Mouse (Mus musculus): ENCODE measurements around the gene Zfhx3. TPM values are rescaled to one million over a fixed set of nuclear protein-coding genes. Genes with fewer than 3 reads are reported as not detected.

Zfhx3 gene
- polyA plus RNA-seq, 1 experiment from 2014 or later: 8.2 TPM

DNA sequence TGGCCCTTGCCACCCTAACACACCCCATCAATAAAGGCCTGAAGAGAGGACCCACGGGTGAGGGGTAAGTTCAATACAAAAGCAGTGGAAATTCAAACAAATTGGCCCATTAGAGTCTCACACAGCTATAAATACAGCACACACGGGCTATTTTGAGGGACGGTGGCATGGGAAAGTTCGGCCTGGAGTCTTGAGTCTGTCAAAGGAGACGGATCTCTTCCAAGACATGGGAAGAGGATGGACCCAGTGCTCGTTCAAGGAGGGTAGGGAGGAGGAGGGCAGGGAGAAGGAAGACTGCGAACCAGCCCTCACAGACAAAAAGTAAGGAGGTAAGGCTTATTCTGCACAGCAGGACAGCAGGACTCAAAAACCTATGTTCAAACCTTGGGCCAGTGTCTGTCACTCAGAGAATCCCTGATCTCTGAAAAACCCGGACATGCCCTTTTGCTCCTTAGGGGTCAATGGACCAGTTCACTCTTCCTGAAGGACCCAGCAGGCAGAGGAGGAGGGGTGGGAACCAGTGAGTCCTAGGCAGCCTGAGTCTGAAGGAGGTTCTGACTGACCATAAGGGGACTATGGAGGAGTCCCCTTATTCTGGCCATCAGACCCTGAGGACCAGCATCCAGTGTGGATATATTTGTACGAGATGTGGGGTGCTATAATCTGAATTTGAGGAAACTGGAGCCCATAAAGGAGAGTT lies 652.1 kb downstream of the Zfhx3 start:
- H3K4me3 ChIP-seq (ENCODE audit: low read depth, low read length): no peak overlapping the region
- peak; percentile 24; the same call in 1 of the 2 replicates for ATAC-seq
- H3K27ac ChIP-seq (ENCODE audit: low read length): peak overlapping the region; percentile 69; the same call in 1 of the 2 replicates
- no peak for DNase-seq (ENCODE audit: low spot score)
- H3K9ac ChIP-seq (replicated peaks; ENCODE audit: low read depth): no peak overlapping the region
- H3K27me3 ChIP-seq (replicated peaks; ENCODE audit: insufficient read depth, low read length): no peaks in the 10 kb centered on the region
- TF ChIP-seq EP300 (IDR thresholded peaks at IDR 0.05) (no peak), CTCF (IDR thresholded peaks at IDR 0.05) (no peak)
- no peaks in the 10 kb centered on the region for H3K36me3 ChIP-seq (ENCODE audit: insufficient read depth, low read length)
- no peaks in the 10 kb centered on the region for H3K9me3 ChIP-seq (ENCODE audit: low read length)
- H3K4me2 ChIP-seq (replicated peaks; ENCODE audit: low read depth, low read length): no peak overlapping the region
- peaks cover 3% of the 10 kb centered on the region; the same call in 1 of the 2 replicates for H3K4me1 ChIP-seq (ENCODE audit: insufficient read depth, low read depth, low read length)
- 57% methylated on average over 9 of the region's 9 CpGs for WGBS

DNA sequence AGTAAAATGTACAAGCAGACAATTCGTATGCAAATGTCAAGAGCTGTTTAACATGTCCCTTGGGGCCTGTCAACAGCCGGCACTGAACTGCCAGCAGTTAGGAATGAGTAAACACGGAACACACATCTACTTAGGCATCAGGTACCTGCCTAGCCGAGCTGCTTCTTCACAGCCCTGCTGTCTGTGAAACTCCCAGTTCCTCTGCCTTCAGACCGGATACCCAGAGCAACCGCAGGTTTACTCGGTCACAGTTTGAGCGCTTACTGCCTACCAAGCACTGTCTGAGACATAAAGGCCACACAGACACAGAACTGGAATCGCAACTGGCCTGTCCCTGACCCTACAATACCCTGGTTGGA lies 652.6 kb downstream of the Zfhx3 start:
- no peaks in the 10 kb centered on the region for H3K27me3 ChIP-seq (replicated peaks; ENCODE audit: insufficient read depth, low read length)
- H3K27ac ChIP-seq (ENCODE audit: low read length): peak overlapping the region; percentile 69; the same call in 1 of the 2 replicates
- TF ChIP-seq CTCF (IDR thresholded peaks at IDR 0.05) (no peak), EP300 (IDR thresholded peaks at IDR 0.05) (no peak)
- peaks cover 3% of the 10 kb centered on the region; the same call in 1 of the 2 replicates for H3K4me1 ChIP-seq (ENCODE audit: insufficient read depth, low read depth, low read length)
- no peak overlapping the region for H3K4me3 ChIP-seq (ENCODE audit: low read depth, low read length)
- H3K36me3 ChIP-seq (ENCODE audit: insufficient read depth, low read length): no peaks in the 10 kb centered on the region
- H3K9ac ChIP-seq (replicated peaks; ENCODE audit: low read depth): no peak overlapping the region
- H3K9me3 ChIP-seq (ENCODE audit: low read length): no peaks in the 10 kb centered on the region
- WGBS: 57% methylated on average over 9 of the region's 9 CpGs
- ATAC-seq: no peak
- no peak for DNase-seq (ENCODE audit: low spot score)
- no peak overlapping the region for H3K4me2 ChIP-seq (replicated peaks; ENCODE audit: low read depth, low read length)

DNA sequence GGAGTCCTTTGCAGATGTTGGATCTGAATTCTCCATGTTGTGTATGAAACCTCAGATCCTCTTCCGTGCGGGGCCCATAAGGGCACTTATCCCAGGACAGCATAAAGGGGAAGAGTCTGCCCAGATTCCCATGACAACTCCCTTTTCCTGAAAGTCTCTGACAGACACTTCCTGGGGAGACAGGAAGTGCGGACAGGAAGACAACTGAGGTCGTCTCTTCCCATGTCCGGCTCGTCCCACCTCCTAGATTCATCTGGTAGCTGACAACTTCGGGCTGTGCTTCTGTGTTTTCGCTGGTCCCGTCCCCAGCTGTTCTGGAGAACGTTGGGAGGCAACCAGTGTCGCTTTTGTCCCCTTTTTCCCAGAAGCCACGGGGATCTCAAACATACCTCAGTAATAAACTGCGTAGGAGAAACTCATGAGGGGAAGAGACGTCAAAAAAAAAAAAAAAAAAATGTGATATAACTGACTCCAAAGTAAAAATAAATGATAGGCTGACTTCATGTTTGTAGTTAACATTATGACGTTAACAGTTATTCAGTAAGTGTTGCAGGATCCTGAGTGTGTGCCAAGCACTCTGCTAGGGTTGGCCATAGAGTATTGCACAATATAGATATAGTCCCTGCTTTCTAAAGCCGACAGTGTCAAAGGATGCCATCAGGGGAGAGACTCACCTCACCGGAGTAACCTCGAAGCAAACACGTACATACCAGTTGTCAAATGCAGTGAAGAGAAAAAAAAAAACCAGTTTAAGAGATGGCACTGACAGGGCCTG lies 653.5 kb downstream of the Zfhx3 start:
- no peak for TF ChIP-seq CTCF (IDR thresholded peaks at IDR 0.05)
- TF ChIP-seq EP300 (IDR thresholded peaks at IDR 0.05): peak; percentile 88
- DNase-seq (ENCODE audit: low spot score): peak; percentile 81
- ATAC-seq: peak; percentile 74
- Histone ChIP-seq H3K9me3 (ENCODE audit: low read length) (no peaks in the 10 kb centered on the region), H3K27ac (ENCODE audit: low read length) (peak overlapping the region; percentile 69), H3K4me1 (ENCODE audit: insufficient read depth, low read depth, low read length) (peaks cover 3% of the 10 kb centered on the region; the same call in 1 of the 2 replicates), H3K9ac (replicated peaks; ENCODE audit: low read depth) (no peak overlapping the region), H3K27me3 (replicated peaks; ENCODE audit: insufficient read depth, low read length) (no peaks in the 10 kb centered on the region), H3K36me3 (ENCODE audit: insufficient read depth, low read length) (no peaks in the 10 kb centered on the region), H3K4me3 (ENCODE audit: low read depth, low read length) (no peak overlapping the region), H3K4me2 (replicated peaks; ENCODE audit: low read depth, low read length) (no peak overlapping the region)
- WGBS: 43% methylated on average over 19 of the region's 19 CpGs

DNA sequence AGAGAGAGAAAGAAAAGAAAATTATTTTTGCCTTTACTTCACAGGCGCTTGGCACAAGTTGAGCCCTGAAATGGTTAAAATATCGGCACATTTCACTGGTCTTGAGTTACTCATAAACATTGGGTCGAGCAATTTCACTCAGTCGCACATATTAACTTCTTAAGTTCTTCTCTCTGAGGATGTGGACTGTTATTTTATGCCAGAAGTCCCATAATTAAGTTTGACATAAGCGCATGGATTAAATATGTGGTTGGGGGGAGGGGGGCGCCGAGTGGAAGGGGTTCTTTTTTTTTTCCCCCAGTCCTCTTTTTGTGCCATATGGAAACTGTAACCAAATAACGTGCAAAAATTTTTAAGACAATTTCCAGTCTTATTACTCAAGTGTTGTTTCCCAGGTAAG lies 656.6 kb downstream of the Zfhx3 start:
- ATAC-seq (no peak), DNase-seq (ENCODE audit: low spot score) (no peak)
- Histone ChIP-seq H3K4me3 (ENCODE audit: low read depth, low read length) (no peak overlapping the region), H3K9me3 (ENCODE audit: low read length) (no peaks in the 10 kb centered on the region), H3K4me2 (replicated peaks; ENCODE audit: low read depth, low read length) (no peak overlapping the region), H3K4me1 (ENCODE audit: insufficient read depth, low read depth, low read length) (peaks cover 3% of the 10 kb centered on the region; the same call in 1 of the 2 replicates), H3K27me3 (replicated peaks; ENCODE audit: insufficient read depth, low read length) (no peaks in the 10 kb centered on the region), H3K9ac (replicated peaks; ENCODE audit: low read depth) (no peak overlapping the region), H3K36me3 (ENCODE audit: insufficient read depth, low read length) (no peaks in the 10 kb centered on the region), H3K27ac (ENCODE audit: low read length) (no peak overlapping the region)
- WGBS: 54% methylated on average over 8 of the region's 8 CpGs
- TF ChIP-seq CTCF (IDR thresholded peaks at IDR 0.05) (no peak), EP300 (IDR thresholded peaks at IDR 0.05) (no peak)

DNA sequence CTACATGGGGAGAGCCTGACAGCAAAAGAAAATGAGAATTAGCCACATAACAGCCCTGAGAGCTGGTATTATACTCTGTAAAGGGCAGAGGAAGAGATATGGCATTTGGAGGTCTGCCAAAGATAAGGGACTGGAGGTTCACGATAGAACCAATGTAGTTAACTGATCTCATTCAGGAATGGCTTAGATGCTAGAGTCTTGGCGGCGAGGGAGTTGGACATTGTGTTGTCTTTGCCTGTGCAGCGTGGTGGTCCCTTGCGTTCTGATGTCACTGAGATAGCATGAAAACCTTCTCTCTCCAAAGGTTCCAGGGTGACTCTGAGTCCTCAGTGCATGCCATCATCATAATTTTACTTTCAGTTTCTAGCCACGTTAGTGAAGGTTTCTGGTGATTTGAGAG lies 657.1 kb downstream of the Zfhx3 start:
- H3K4me3 ChIP-seq (ENCODE audit: low read depth, low read length): no peak overlapping the region
- no peak for DNase-seq (ENCODE audit: low spot score)

DNA sequence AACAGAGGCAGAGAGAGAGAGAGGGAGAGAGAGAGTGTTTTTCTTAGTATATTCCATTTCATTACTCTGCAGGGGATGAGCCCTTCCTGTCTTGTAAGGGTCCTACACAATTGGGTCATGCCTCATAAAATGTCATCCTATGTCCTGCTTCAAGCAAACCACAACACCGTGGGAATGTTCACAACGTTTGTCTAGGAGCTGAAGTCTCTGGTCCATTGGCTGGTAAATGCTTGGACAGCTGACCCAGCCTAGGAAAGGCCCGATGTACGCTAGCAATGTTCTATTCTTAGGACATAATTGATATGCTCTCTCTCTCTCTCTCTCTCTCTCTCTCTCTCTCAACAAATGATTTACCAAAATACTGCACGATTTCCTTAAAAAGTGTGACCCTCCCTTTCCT lies 666.2 kb downstream of the Zfhx3 start:
- peaks cover 5% of the 10 kb centered on the region for H3K4me1 ChIP-seq (ENCODE audit: insufficient read depth, low read depth, low read length)
- 38% methylated on average over 5 of the region's 5 CpGs for WGBS
- ATAC-seq (no peak), DNase-seq (ENCODE audit: low spot score) (no peak)
- H3K27me3 ChIP-seq (replicated peaks; ENCODE audit: insufficient read depth, low read length): no peaks in the 10 kb centered on the region
- no peak overlapping the region for H3K4me3 ChIP-seq (ENCODE audit: low read depth, low read length)
- TF ChIP-seq CTCF (IDR thresholded peaks at IDR 0.05): no peak
- H3K9me3 ChIP-seq (ENCODE audit: low read length): no peaks in the 10 kb centered on the region
- no peak overlapping the region for H3K27ac ChIP-seq (ENCODE audit: low read length)
- no peaks in the 10 kb centered on the region for H3K36me3 ChIP-seq (ENCODE audit: insufficient read depth, low read length)
- no peak overlapping the region for H3K9ac ChIP-seq (replicated peaks; ENCODE audit: low read depth)
- H3K4me2 ChIP-seq (replicated peaks; ENCODE audit: low read depth, low read length): no peak overlapping the region

More for the DNA sequence above, 657.1 kb downstream of the Zfhx3 start:
- Histone ChIP-seq H3K36me3 (ENCODE audit: insufficient read depth, low read length) (no peaks in the 10 kb centered on the region), H3K9ac (replicated peaks; ENCODE audit: low read depth) (no peak overlapping the region), H3K27me3 (replicated peaks; ENCODE audit: insufficient read depth, low read length) (no peaks in the 10 kb centered on the region), H3K4me1 (ENCODE audit: insufficient read depth, low read depth, low read length) (peaks cover 2% of the 10 kb centered on the region; the same call in 1 of the 2 replicates), H3K27ac (ENCODE audit: low read length) (no peak overlapping the region), H3K4me2 (replicated peaks; ENCODE audit: low read depth, low read length) (no peak overlapping the region), H3K9me3 (ENCODE audit: low read length) (no peaks in the 10 kb centered on the region)
- ATAC-seq: no peak
- 54% methylated on average over 6 of the region's 6 CpGs for WGBS
- TF ChIP-seq EP300 (IDR thresholded peaks at IDR 0.05): no peak
- no peak for TF ChIP-seq CTCF (IDR thresholded peaks at IDR 0.05)
